Mouse (Mus musculus) ES-E14 (cell line): ENCODE results near the gene Ebf1. TPM values are rescaled to one million over a fixed set of nuclear protein-coding genes. Genes with fewer than 3 reads are reported as not detected.

Experiments
- DNase-seq: peaks from one replicate; pipeline ENCODE4 v3.0.0-alpha.2; 2013; ENCODE audit warnings: low read depth, low spot score
- H3K27ac ChIP-seq: 2 replicates; pipeline ENCODE4 v1.5.1; 2012; ENCODE audit warnings: low read depth, mild to moderate bottlenecking, low read length, moderate library complexity, mixed read lengths; ENCODE audit not compliant: poor library complexity, insufficient read depth, severe bottlenecking
- H3K36me3 ChIP-seq: 2 replicates; pipeline ENCODE4 v1.6.1; 2012; ENCODE audit warnings: mild to moderate bottlenecking, low read length, moderate library complexity, mixed read lengths; ENCODE audit not compliant: control insufficient read depth, poor library complexity, insufficient read depth, severe bottlenecking
- H3K4me1 ChIP-seq, 2 experiments: fragments of 150-350 bp in 1 of 2; sonication (generic) in 1 of 2; 2 replicates each; pipeline ENCODE4 v1.6.1; 2012; ENCODE audit warnings: low read length in 2 of 2, mild to moderate bottlenecking in 1 of 2, mixed read lengths in 1 of 2; ENCODE audit not compliant: control insufficient read depth in 2 of 2, insufficient read depth in 2 of 2, poor library complexity in 1 of 2
- H3K4me3 ChIP-seq, 2 experiments: fragments of 150-350 bp in 1 of 2; sonication (generic) in 1 of 2; 2 replicates each; pipeline ENCODE4 v1.5.1; 2012; ENCODE audit warnings: low read length in 2 of 2, low read depth in 1 of 2, mild to moderate bottlenecking in 1 of 2, mixed read lengths in 1 of 2; ENCODE audit not compliant: insufficient read depth in 1 of 2, poor library complexity in 1 of 2, severe bottlenecking in 1 of 2
- H3K9ac ChIP-seq: 2 replicates; pipeline ENCODE4 v1.6.1; 2012; ENCODE audit warnings: low read depth, mild to moderate bottlenecking, low read length, mixed read lengths; ENCODE audit not compliant: poor library complexity, insufficient read depth, severe bottlenecking
- H3K9me3 ChIP-seq: fragments of 150-350 bp; sonication (generic); 2 replicates; pipeline ENCODE4 v1.6.1; 2012; ENCODE audit warnings: low read depth, mild to moderate bottlenecking, low read length; ENCODE audit not compliant: control insufficient read depth, insufficient read depth
- CHD2 ChIP-seq: IDR thresholded peaks from 2 replicates; pipeline ENCODE4 v1.6.1; 2014; ENCODE audit warnings: mild to moderate bottlenecking, low read depth, low read length, inconsistent platforms
- HCFC1 ChIP-seq: IDR thresholded peaks from 2 replicates; pipeline ENCODE4 v1.6.1; 2012; ENCODE audit warnings: low read length, inconsistent platforms, borderline replicate concordance; ENCODE audit not compliant: insufficient read depth
- MAFK ChIP-seq: IDR thresholded peaks from 2 replicates; pipeline ENCODE4 v1.6.1; 2014; ENCODE audit warnings: mild to moderate bottlenecking, low read depth, low read length, inconsistent platforms; ENCODE audit not compliant: insufficient read depth
- ZC3H11A ChIP-seq: IDR thresholded peaks from 2 replicates; pipeline ENCODE4 v1.6.1; 2012; ENCODE audit warnings: low read depth, mild to moderate bottlenecking, inconsistent platforms, low read length, borderline replicate concordance
- ZNF384 ChIP-seq: IDR thresholded peaks from 2 replicates; pipeline ENCODE4 v1.6.1; 2012; ENCODE audit warnings: low read depth, low read length, inconsistent platforms
- in situ Hi-C, 2 experiments: fragments of 600-800 bp; cut with MboI; formaldehyde crosslinking; loops; one replicate each; pipeline ENCODE4 v1.15.1; 2025; ENCODE audit warnings: low sequenced_read_pairs in 2 of 2, inconsistent platforms in 1 of 2; ENCODE audit not compliant: unreplicated experiment in 2 of 2
- total RNA-seq: library from RNA; depleted of rRNA; stranded (reverse); fragments of 300-350 nt; gene quantifications from 2 replicates; pipeline ENCODE4 v1.2.3, GENCODE M21; 2012

The Ebf1 gene
- total RNA-seq, 1 experiment = 3.2 TPM

DNA sequence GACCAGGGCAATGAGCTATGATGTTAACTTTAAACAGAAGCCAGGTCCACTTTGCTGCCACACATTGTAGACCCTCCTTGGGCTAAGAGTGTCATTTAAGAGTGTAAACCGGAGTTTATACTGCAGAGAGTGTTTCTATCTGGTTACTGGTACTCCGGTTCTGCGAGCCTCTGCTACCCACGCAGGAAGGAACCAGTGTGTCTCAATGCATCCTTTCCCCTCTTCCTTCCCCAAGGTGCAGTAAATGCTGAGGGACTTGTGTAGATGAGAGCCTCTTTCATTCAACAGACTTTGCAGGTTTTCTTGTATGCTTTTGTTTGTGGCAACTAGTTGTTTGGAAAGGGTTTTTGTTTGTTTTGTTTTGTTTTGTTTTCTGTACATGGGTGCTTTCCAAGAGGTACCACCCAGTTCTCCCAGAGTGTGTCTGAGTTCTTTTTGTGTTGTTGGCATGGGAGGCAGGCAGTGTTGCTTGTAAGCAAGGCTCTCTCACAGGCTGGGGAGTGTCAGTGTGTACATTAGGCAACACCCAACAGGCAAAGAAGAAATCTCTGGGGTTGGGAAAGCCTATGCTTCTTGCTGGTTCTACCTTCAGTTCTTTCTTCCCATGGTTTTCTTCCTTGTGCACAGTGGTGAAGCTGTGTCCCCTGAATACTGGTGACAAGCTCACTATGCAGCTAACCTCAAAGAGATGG is 191.9 kb downstream of the Ebf1 start:
- no peak for DNase-seq
- TF ChIP-seq HCFC1 = no peak
- Histone ChIP-seq H3K4me3 (no peak overlapping the region), H3K27ac (no peak overlapping the region), H3K9ac (no peak overlapping the region), H3K9me3 (no peaks in the 10 kb centered on the region), H3K36me3 (no peaks in the 10 kb centered on the region), H3K4me1 (no peaks in the 10 kb centered on the region)
- in situ Hi-C loops = no loop called here

GRCm38 (mm10) chr11:44811007-44811406 is 193.9 kb downstream of the Ebf1 start:
- no peak overlapping the region for H3K4me3 ChIP-seq
- DNase-seq = no peak
- no peaks in the 10 kb centered on the region for H3K9me3 ChIP-seq
- no peaks in the 10 kb centered on the region for H3K36me3 ChIP-seq
- no peak overlapping the region for H3K9ac ChIP-seq
- in situ Hi-C loops = no loop called here
- no peak overlapping the region for H3K27ac ChIP-seq
- no peaks in the 10 kb centered on the region for H3K4me1 ChIP-seq
- TF ChIP-seq ZC3H11A = no peak

GRCm38 (mm10) chr11:44812193-44812746 is 195.2 kb downstream of the Ebf1 start:
- Histone ChIP-seq H3K27ac (no peak overlapping the region), H3K4me3 (no peak overlapping the region), H3K9me3 (no peaks in the 10 kb centered on the region), H3K9ac (no peak overlapping the region), H3K4me1 (no peaks in the 10 kb centered on the region), H3K36me3 (no peaks in the 10 kb centered on the region)
- TF ChIP-seq MAFK = no peak
- TF ChIP-seq HCFC1 = no peak
- TF ChIP-seq ZNF384 = no peak
- no peak for TF ChIP-seq CHD2
- no peak for TF ChIP-seq ZC3H11A
- in situ Hi-C loops = no loop called here
- DNase-seq = no peak

DNA sequence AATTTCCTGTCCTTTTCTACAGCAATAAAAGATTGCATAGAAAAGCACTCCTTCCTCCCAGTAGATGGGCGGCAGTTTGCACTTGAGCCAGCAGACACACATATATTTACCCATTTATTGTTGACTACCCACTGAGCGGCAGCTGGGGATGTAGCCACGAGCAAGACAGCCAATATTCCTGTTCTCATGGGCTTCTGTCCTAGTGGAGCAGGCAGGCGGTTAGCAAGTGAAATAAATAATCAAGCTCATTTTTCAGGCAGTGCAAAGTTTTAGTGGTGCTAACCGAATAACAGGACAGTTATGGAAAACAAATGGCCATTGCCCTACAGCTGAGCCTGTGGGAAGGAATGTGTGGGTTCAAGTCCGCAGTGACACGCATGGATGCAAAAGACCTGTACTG is 196.4 kb downstream of the Ebf1 start:
- TF ChIP-seq CHD2 = no peak
- no peak for TF ChIP-seq ZNF384
- in situ Hi-C loops = no loop called here
- Histone ChIP-seq H3K9me3 (no peaks in the 10 kb centered on the region), H3K9ac (no peak overlapping the region), H3K4me3 (no peak overlapping the region), H3K36me3 (no peaks in the 10 kb centered on the region), H3K4me1 (no peaks in the 10 kb centered on the region), H3K27ac (no peak overlapping the region)
- DNase-seq = no peak

- Histone ChIP-seq H3K27ac (no peak overlapping the region), H3K9me3 (no peaks in the 10 kb centered on the region), H3K4me1 (no peaks in the 10 kb centered on the region), H3K9ac (no peak overlapping the region), H3K4me3 (no peak overlapping the region), H3K36me3 (no peaks in the 10 kb centered on the region)
- TF ChIP-seq ZNF384 = no peak
- TF ChIP-seq ZC3H11A = no peak
- TF ChIP-seq CHD2 = no peak
- TF ChIP-seq HCFC1 = no peak
- no peak for TF ChIP-seq MAFK
- DNase-seq = no peak
- in situ Hi-C loops = no loop called here
These were observed 197.7 kb downstream of the Ebf1 start for GRCm38 (mm10) chr11:44814847-44815246.
